Mouse (Mus musculus) forebrain, embryonic 12.5 days (tissue): ENCODE data around the gene Gm10944. TPM values are rescaled to one million over a fixed set of nuclear protein-coding genes. Genes with fewer than 3 reads are reported as not detected.

ENCODE experiments used
- ATAC-seq: fragments of 200-750 bp; cut with Nextera tagmentation; 2 replicates; pipeline ENCODE4 v1.8.0; 2017; ENCODE audit warnings: moderate TSS enrichment; ENCODE audit not compliant: low FRiP score
- H3K27ac ChIP-seq: fragments of 300-500 bp; sonication (generic); 2 replicates; pipeline ENCODE4 v1.5.1; 2016; ENCODE audit warnings: mild to moderate bottlenecking
- H3K27me3 ChIP-seq: fragments of 300-500 bp; sonication (generic); 2 replicates; pipeline ENCODE4 v1.6.1; 2016; ENCODE audit warnings: mild to moderate bottlenecking
- H3K36me3 ChIP-seq: fragments of 300-500 bp; sonication (generic); replicated peaks from 2 replicates; pipeline ENCODE4 v1.6.1; 2016; ENCODE audit warnings: mild to moderate bottlenecking
- H3K4me1 ChIP-seq: fragments of 300-500 bp; sonication (generic); 2 replicates; pipeline ENCODE4 v1.6.1; 2016
- H3K4me2 ChIP-seq: fragments of 300-500 bp; sonication (generic); 2 replicates; pipeline ENCODE4 v1.6.1; 2016; ENCODE audit warnings: mild to moderate bottlenecking, moderate library complexity
- H3K4me3 ChIP-seq: fragments of 300-500 bp; sonication (generic); replicated peaks from 2 replicates; pipeline ENCODE4 v1.5.1; 2016; ENCODE audit warnings: mild to moderate bottlenecking
- H3K9ac ChIP-seq: fragments of 300-500 bp; sonication (generic); 2 replicates; pipeline ENCODE4 v1.6.1; 2016; ENCODE audit warnings: mild to moderate bottlenecking
- H3K9me3 ChIP-seq: fragments of 300-500 bp; sonication (generic); 2 replicates; pipeline ENCODE4 v1.6.1; 2016
- WGBS: fragments of 180-500 bp; shearing (Covaris S2); methylation state at CpG from one replicate; pipeline ENCODE4 v1.1.7; 2016; 5-methylcytosine and 5-hydroxymethylcytosine counted together
- polyA plus RNA-seq: library from polyadenylated mRNA; unstranded; fragments of >200 nt; fragmentation: Nextera tagmentation; extraction: Ambion mirVana; gene quantifications from 2 replicates; pipeline ENCODE4 v1.2.1, GENCODE M21; 2016

The Gm10944 gene
- polyA plus RNA-seq = not detected in 2 replicates

DNA sequence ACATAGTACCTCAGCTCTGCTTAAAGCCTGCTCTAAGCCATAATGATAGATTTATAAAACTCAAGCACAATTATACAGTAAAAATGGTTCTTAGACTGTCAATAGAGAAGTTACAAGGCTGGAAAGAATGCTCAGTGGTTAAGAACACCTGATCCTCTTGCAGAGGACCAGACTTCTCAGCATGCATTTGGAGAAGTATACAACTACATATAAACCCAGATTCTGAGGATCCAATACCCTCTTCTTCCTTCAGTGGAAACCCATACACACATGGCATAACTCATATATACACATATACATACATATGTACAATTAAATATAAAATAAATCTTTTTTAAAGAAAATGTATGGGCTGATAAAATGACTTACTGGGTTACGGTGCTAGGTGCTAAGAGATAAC lies at the start of gene Gm10944:
Gm10944 (plus strand) TSS at position 301 of the 400 bp plus-strand sequence.
- H3K4me3 ChIP-seq = no peak within 1 kb of the TSS
- no peak within 1 kb of the TSS for H3K4me2 ChIP-seq
- H3K27me3 ChIP-seq = no peaks in the 10 kb centered on the region
- WGBS = 95% methylated on average over 1 of the region's 1 CpGs
- H3K36me3 ChIP-seq = no peaks in the 10 kb centered on the region
- no peak within 1 kb of the TSS for H3K27ac ChIP-seq
- no peak within 1 kb of the TSS for H3K9ac ChIP-seq
- no peak for ATAC-seq
- no peaks in the 10 kb centered on the region for H3K9me3 ChIP-seq
- H3K4me1 ChIP-seq = no peaks in the 10 kb centered on the region

DNA sequence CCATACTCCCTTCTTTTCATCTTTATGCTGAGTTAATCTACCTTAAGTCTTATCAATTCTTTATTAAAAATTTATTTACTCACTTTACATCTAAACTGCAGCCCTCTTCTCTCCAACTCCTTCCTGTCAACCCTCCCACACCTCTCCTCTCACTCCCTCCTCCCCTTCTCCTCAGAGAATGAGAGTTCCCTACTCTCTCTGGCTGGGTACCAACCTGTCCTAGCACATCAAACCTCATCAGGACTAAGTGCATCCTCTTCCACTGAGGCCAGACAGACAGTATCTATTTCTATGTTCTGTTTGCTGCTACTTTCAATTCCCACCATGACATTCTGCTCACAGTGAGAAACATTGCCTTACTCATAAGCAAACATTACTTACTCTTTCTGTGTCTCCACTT lies 25.2 kb upstream of the Gm10944 start:
- no peak for ATAC-seq
- Histone ChIP-seq H3K36me3 (no peaks in the 10 kb centered on the region), H3K27ac (no peak overlapping the region), H3K27me3 (no peaks in the 10 kb centered on the region), H3K4me1 (no peaks in the 10 kb centered on the region), H3K4me3 (no peak overlapping the region), H3K9ac (no peak overlapping the region), H3K9me3 (no peaks in the 10 kb centered on the region), H3K4me2 (no peak overlapping the region)

DNA sequence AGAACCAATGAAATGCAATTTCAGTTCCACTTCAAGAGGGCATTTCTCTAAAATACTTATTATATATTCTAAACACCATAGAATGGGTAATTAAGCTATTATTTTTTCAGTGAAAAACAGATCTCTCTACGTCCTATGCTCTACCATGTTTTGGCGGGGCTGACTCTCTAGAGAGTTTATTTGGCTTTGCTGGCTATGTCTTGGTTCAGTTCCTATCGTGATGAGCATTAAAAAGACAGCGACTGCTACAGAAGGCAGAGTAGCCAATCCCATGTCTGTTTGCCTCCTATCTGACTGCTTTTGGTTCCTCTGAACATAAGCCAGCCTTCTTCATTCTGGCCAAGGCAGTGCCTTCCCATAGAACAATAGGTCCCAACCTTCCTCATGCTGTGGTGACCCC lies 24.5 kb upstream of the Gm10944 start:
- Histone ChIP-seq H3K4me2 (no peak overlapping the region), H3K9ac (no peak overlapping the region), H3K27ac (no peak overlapping the region), H3K4me3 (no peak overlapping the region), H3K4me1 (no peaks in the 10 kb centered on the region), H3K9me3 (no peaks in the 10 kb centered on the region), H3K36me3 (no peaks in the 10 kb centered on the region), H3K27me3 (no peaks in the 10 kb centered on the region)
- ATAC-seq = no peak
- WGBS = 78% methylated on average over 4 of the region's 4 CpGs

DNA sequence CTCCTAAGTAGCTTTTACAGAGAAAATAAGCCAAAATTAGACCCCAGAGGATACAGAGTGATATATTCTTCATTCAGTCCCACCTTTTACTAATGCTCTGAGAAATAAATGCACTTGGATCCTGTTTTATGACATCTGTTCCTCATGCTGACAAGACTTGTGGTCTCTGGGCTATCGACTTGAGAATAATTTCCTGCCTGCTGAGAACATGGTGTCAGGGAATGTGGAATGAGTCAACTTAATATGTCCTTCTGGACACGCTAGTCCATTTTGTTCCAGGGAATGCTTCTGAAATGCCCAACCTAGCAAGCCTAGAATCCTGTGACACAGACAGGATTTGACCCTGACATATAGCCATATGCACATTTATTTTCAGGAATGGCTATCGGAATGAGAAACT lies 22.0 kb upstream of the Gm10944 start:
- 88% methylated on average over 3 of the region's 3 CpGs for WGBS
- no peak for ATAC-seq
- Histone ChIP-seq H3K27ac (no peak overlapping the region), H3K27me3 (no peaks in the 10 kb centered on the region), H3K4me3 (no peak overlapping the region), H3K9ac (no peak overlapping the region), H3K9me3 (no peaks in the 10 kb centered on the region), H3K36me3 (no peaks in the 10 kb centered on the region), H3K4me2 (no peak overlapping the region), H3K4me1 (no peaks in the 10 kb centered on the region)

DNA sequence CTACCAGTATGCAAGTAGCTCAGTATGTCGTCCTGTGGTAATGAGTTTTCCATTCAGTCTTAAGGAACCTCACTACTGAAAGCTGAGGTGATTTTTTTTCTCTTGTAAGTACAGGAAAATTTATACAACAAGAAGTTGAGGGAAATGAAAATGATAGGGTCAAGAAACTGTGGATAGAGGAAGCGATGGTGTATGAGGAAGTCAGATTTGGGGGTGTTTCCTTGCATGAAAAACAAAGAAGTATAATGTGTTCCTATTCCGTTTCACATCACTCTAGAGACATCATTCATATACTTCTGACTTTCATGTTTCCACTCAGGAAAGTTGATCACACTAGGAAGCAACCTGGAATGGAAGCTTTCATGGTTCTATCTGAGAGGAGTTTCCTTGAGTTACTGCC lies 21.2 kb upstream of the Gm10944 start:
- Histone ChIP-seq H3K4me3 (no peak overlapping the region), H3K4me1 (no peaks in the 10 kb centered on the region), H3K4me2 (no peak overlapping the region), H3K36me3 (no peaks in the 10 kb centered on the region), H3K9ac (no peak overlapping the region), H3K9me3 (no peaks in the 10 kb centered on the region), H3K27me3 (no peaks in the 10 kb centered on the region), H3K27ac (no peak overlapping the region)
- no peak for ATAC-seq
- WGBS = 80% methylated on average over 3 of the region's 3 CpGs

DNA sequence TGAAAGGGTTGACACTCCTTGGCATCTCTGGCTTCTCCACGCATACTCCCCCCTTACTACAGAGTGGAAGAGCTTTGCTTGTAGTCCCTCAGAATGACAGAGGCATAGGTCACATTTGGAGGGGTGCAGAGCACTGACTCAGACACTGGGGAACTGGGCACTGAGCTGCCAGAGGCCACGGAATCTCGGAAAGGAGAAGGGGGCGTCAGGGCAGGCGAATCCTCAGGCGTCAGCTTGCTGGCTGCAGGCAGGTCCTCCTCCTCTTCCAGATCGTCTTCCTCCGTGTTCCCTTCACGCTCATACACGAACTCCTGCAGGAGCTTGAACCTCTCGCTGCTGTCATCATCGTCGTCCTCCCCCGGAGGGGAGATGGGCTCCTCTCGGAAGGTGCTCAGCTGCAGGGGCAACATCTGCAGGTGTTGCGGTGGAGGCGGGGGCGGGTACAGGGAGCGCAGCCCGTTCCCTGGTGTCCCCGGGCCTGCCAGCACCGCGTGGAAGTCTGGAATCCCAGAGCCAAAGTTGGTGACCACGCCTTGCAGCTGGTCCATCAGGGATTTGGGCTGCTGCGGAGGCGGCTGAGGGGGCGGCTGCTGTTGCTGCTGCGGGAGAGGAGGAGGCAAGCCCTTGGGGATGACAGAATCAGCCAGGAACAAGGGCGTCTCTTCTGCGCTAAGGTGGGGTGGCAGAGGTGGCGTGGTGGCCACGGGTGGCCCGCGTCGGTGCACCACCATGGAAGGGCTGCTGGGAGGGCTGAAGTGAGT lies 7.9 kb downstream of the Gm10944 start:
- H3K4me2 ChIP-seq = peak overlapping the region; percentile 94
- H3K27me3 ChIP-seq = peaks cover 12% of the 10 kb centered on the region; the same call in 1 of the 2 replicates
- H3K27ac ChIP-seq = no peak overlapping the region
- peak overlapping the region; percentile 46 for H3K4me3 ChIP-seq
- no peaks in the 10 kb centered on the region for H3K9me3 ChIP-seq
- peaks cover 12% of the 10 kb centered on the region for H3K4me1 ChIP-seq
- WGBS = 2% methylated on average over 35 of the region's 35 CpGs
- ATAC-seq = peak; percentile 71
- H3K9ac ChIP-seq = peak overlapping the region; percentile 58
- no peaks in the 10 kb centered on the region for H3K36me3 ChIP-seq

DNA sequence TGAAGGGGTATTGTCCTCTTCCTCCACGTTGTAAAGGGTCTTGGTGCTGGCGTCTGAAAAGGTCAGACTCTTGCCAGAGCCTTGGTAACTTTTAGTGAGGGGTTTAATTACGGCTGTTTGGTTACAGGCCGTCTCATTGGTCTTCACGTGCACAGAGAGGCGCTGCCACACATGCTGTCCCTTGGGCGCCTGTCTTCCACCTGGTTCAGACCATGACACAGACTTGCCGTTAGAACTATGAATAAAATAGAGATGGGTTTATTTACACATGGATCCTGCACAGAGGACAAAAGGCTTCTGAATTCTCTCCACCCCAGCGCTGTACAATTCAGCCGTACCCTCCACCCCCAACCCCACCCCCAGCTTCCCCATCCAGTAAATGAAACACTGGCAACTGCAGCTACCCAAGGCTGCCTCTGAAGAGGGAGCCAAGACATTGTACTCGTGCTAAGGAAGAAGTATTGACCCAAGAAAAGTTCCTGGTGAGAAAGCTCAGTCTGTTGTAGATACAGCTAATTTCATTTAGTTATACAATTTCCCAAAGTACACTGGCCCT lies 8.6 kb downstream of the Gm10944 start:
- Histone ChIP-seq H3K36me3 (no peaks in the 10 kb centered on the region), H3K9me3 (no peaks in the 10 kb centered on the region), H3K9ac (peak overlapping the region; percentile 58; the same call in 1 of the 2 replicates), H3K4me1 (peaks cover 12% of the 10 kb centered on the region), H3K4me3 (peak overlapping the region; percentile 46), H3K27ac (no peak overlapping the region), H3K27me3 (peaks cover 12% of the 10 kb centered on the region; the same call in 1 of the 2 replicates), H3K4me2 (peak overlapping the region; percentile 94)
- peak; percentile 39 for ATAC-seq
- 8% methylated on average over 11 of the region's 11 CpGs for WGBS

DNA sequence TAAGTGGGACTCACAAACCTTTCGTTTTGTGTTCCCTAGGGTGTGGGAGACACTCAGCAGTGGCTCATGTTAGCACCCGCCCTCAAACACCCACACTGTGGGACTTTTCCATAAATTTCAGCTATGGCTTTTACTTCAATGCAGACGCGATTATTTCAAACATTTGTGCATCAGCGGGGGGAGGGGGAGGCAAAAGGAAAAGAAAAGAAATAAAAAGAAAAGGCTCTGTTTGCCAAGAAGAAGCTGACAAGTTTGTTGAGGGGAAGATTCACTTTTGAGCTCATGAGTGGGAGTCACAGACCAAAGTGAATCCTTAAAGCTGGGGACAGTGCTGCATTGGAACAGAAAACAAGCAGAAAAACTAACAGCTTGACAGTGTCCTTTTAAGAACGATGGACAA lies 16.3 kb downstream of the Gm10944 start:
- ATAC-seq = no peak
- Histone ChIP-seq H3K9me3 (no peaks in the 10 kb centered on the region), H3K36me3 (no peaks in the 10 kb centered on the region), H3K27me3 (no peaks in the 10 kb centered on the region), H3K9ac (no peak overlapping the region), H3K4me2 (no peak overlapping the region), H3K4me1 (no peaks in the 10 kb centered on the region), H3K27ac (no peak overlapping the region), H3K4me3 (no peak overlapping the region)
- WGBS = 88% methylated on average over 6 of the region's 6 CpGs

DNA sequence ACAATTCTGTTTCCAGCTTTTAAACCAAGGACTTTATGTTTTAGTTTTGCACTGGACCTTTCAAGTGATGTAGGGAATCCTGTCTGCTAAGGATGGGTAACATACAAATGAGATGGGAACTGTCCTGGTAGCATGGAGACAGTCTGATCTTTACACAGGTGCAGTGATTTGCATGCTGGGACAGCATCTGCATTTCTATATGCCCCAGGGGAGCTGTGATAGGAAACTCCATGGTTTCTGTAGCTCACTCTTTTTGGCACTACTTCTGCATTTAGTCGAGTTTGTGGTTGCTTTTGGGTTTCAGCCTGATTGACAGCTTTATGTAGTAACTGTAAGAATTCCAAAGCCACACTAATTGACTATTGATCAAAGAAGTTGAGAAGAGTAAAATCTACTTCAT lies 19.8 kb downstream of the Gm10944 start:
- no peak for ATAC-seq
- Histone ChIP-seq H3K36me3 (no peaks in the 10 kb centered on the region), H3K27ac (no peak overlapping the region), H3K4me3 (no peak overlapping the region), H3K4me2 (no peak overlapping the region), H3K27me3 (no peaks in the 10 kb centered on the region), H3K9me3 (no peaks in the 10 kb centered on the region), H3K9ac (no peak overlapping the region), H3K4me1 (no peaks in the 10 kb centered on the region)
- WGBS = 67% methylated on average over 1 of the region's 1 CpGs

DNA sequence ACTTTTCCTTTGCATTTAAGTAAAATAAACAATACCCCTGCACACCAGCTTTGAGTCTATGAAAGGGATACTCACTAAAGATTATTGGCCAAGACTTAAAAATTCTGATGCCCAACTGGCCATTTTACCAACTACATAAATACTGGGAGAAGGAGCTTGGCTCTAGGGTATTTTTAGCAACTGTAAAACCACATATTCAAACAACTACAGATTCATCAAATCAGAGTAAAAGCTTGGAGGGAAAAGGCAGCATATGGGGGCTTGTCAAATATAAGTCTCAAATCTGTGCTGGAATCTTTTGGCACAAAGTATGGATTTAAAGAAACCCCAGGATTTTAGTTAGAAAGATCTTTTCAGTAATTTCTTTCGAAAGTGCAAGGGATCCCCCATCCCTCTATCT lies 20.2 kb downstream of the Gm10944 start:
- no peaks in the 10 kb centered on the region for H3K9me3 ChIP-seq
- H3K4me3 ChIP-seq = no peak overlapping the region
- H3K27me3 ChIP-seq = no peaks in the 10 kb centered on the region
- no peak overlapping the region for H3K4me2 ChIP-seq
- H3K9ac ChIP-seq = no peak overlapping the region
- H3K36me3 ChIP-seq = no peaks in the 10 kb centered on the region
- no peak overlapping the region for H3K27ac ChIP-seq
- no peaks in the 10 kb centered on the region for H3K4me1 ChIP-seq
- 97% methylated on average over 1 of the region's 1 CpGs for WGBS
- no peak for ATAC-seq

DNA sequence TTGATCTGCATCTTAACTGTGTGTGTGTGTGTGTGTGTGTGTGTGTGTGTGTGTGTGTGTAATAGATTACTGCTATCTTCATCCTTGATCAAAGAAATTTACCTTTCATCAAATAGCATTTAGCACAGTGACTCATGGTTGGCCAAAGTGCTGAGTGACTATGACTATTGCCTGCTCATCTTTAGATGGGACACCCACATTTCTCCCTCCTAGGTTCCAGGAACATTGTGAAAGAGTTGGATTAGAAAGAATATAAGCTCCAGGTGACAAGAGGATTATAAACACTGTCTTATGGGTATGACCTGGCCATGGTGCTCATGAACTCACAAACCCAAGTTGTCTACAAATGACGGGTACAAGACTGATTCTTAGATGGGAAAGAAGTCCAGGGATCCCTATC lies 26.9 kb downstream of the Gm10944 start:
- no peak overlapping the region for H3K27ac ChIP-seq
- no peak overlapping the region for H3K4me2 ChIP-seq
- WGBS = 90% methylated on average over 1 of the region's 1 CpGs
- ATAC-seq = no peak
- no peaks in the 10 kb centered on the region for H3K27me3 ChIP-seq
- no peaks in the 10 kb centered on the region for H3K36me3 ChIP-seq
- H3K4me1 ChIP-seq = no peaks in the 10 kb centered on the region
- no peaks in the 10 kb centered on the region for H3K9me3 ChIP-seq
- no peak overlapping the region for H3K4me3 ChIP-seq
- H3K9ac ChIP-seq = no peak overlapping the region

DNA sequence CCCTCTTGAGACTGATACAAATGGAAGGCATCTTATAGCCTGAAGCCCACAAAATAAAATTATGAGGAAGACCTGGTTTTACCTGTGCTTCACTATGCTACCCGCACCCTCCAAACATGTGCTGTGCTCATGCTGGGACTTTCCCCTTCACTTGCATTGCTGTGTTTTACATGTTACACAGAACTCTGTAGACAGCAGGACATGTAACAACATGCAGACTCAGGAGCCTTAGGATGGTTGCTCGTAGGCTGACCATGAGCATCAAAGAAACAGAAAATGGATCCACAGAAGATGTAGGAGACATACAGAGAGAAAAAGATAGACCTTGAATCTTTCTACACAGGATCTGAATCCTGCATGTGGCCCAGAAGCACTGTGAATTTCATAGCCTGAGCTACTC lies 29.2 kb downstream of the Gm10944 start:
- Histone ChIP-seq H3K9me3 (no peaks in the 10 kb centered on the region), H3K36me3 (no peaks in the 10 kb centered on the region), H3K4me2 (no peak overlapping the region), H3K27ac (no peak overlapping the region), H3K4me1 (no peaks in the 10 kb centered on the region), H3K27me3 (no peaks in the 10 kb centered on the region), H3K4me3 (no peak overlapping the region), H3K9ac (no peak overlapping the region)
- ATAC-seq = no peak
- 88% methylated on average over 2 of the region's 2 CpGs for WGBS

DNA sequence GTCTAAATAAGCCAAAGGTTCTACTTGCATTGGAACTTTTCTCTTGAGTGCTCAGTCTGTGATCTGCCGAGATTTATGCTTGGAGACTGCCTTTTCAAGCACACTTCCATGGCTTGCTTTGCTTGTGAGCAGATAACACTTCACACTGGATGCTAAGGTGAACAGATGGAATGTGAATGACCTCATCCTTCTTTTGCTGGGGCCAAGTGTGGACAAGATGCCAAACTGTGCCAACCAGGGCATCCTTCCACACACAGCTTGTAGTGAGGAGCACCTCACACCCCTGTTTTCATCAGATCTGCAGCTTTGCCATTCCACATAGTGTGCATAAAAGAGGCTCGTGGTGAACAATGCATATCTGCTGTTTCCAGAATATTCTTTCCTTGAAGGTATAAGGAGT lies 29.7 kb downstream of the Gm10944 start:
- Histone ChIP-seq H3K4me2 (no peak overlapping the region), H3K9ac (no peak overlapping the region), H3K27me3 (no peaks in the 10 kb centered on the region), H3K36me3 (no peaks in the 10 kb centered on the region), H3K27ac (no peak overlapping the region), H3K4me3 (no peak overlapping the region), H3K4me1 (no peaks in the 10 kb centered on the region), H3K9me3 (no peaks in the 10 kb centered on the region)
- WGBS = 89% methylated on average over 2 of the region's 2 CpGs
- no peak for ATAC-seq
